Mouse (Mus musculus): ENCODE results near the gene Agap1. TPM values are rescaled to one million over a fixed set of nuclear protein-coding genes. Genes with fewer than 3 reads are reported as not detected.

The Agap1 gene
- polyA plus RNA-seq, 1 experiment from 2014 or later: 1.6 TPM

- DNase-seq (ENCODE audit: low spot score): no peak
These were observed 120.6 kb downstream of the Agap1 start for GRCm38 (mm10) chr1:89574941-89575890.

DNA sequence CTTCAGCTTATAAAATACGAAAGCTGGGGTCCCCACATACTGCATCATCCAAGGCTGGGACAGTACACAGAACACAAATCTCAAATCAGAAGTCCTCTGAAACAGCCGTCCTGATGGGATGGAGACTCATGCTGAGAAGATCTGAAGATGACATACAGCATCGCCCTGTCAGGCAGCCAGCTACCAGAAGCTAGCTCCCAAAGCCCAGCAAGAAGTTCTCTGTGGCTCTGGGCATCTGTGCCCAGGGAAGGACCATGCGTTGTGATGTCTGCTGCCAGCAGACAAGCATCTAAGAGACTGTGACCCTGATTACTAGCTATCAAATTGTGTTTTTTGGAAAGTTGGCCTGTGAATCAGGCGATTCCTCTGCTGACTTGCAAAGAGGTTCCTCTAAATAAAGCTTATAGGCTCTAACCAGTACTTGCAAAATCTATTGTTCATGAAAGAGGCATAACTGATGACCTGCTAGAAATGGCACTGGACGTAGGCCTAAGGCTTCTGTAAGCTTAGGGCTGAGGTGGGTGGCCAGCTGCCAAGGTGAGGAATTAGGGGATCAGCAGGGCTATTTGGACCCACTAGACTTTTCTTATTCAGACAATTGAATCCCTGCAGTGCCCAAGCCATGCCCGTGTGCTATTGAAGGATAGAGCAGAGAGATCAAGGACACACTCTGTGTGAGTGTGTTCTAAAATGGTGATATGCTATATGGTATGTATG lies 121.7 kb downstream of the Agap1 start:
- no peak for DNase-seq (ENCODE audit: low spot score)

DNA sequence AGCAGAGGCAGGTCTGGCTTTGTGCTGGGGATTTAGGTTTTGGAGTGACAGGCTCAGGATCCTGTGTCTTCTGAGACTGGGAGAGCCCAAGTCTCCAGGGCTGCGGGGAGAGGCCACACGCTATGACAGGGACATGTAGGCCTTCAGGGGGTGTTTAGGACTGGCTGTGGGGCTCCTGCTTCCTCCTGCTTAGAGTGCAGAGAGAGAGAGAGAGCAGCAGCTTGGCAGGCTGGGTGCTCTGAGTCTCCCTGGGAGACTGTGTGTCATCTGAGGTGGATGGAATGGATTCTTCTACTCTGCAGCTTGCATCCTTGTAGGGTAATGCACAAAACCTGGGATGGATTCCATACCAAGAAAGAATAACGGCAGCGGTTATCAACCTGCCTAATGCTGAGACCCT lies 122.4 kb downstream of the Agap1 start:
- DNase-seq (ENCODE audit: low spot score): peak; percentile 42

GRCm38 (mm10) chr1:89580031-89580998 lies 125.7 kb downstream of the Agap1 start:
- DNase-seq (ENCODE audit: low spot score): peak; percentile 37

GRCm38 (mm10) chr1:89580999-89581765 lies 126.6 kb downstream of the Agap1 start:
- no peak for DNase-seq (ENCODE audit: low spot score)

GRCm38 (mm10) chr1:89581766-89582125 lies 127.1 kb downstream of the Agap1 start:
- no peak for DNase-seq (ENCODE audit: low spot score)

DNA sequence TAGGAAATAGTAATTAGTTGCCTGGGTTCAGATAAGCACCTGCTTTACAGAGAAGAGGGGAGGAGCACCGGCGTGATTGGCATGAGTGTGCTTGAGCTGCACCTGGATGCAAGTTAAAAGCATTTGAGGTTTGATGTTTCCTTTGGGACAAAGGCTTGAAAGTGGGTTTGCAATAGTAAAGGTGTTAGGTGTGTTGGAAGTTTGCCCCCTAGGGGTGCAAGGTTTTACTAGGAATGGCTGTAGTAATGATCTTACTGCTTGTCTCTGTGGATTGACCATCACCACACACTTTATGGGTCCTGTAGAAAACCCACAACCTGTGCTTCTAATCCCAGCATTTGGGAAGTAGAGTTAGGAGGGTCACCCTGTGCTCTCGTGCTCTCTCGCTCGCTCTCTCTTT lies 128.8 kb downstream of the Agap1 start:
- no peak for DNase-seq (ENCODE audit: low spot score)

- no peak for DNase-seq (ENCODE audit: low spot score)
These were observed 132.5 kb downstream of the Agap1 start for GRCm38 (mm10) chr1:89586991-89587683.

- DNase-seq (ENCODE audit: low spot score): no peak
These were observed 133.5 kb downstream of the Agap1 start for GRCm38 (mm10) chr1:89588154-89588553.

- DNase-seq (ENCODE audit: low spot score): no peak
These were observed 136.4 kb downstream of the Agap1 start for GRCm38 (mm10) chr1:89590994-89591393.

GRCm38 (mm10) chr1:89593219-89593618 lies 138.6 kb downstream of the Agap1 start:
- DNase-seq (ENCODE audit: low spot score): no peak

DNA sequence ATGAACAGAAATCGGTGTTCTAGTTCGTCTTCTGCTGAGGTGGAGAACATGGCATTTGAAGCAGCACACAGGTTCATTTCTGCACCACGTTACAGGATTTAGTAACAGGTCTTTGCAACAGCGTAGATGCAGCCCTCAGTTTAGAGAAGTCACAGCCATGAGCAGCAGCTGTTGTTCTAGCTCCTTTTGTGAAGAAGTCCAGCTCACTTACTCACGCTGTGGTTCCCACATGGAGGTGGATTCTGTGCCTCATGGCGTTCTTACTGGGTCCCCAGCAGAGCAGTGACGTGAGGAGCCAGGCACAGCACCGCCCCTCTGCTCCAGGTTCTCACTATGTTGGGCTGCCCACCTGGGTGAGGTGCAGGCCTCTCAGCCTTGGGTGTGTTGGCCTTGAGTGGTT lies 140.4 kb downstream of the Agap1 start:
- DNase-seq (ENCODE audit: low spot score): no peak

- no peak for DNase-seq (ENCODE audit: low spot score)
These were observed 140.8 kb downstream of the Agap1 start for GRCm38 (mm10) chr1:89595421-89595820.

DNA sequence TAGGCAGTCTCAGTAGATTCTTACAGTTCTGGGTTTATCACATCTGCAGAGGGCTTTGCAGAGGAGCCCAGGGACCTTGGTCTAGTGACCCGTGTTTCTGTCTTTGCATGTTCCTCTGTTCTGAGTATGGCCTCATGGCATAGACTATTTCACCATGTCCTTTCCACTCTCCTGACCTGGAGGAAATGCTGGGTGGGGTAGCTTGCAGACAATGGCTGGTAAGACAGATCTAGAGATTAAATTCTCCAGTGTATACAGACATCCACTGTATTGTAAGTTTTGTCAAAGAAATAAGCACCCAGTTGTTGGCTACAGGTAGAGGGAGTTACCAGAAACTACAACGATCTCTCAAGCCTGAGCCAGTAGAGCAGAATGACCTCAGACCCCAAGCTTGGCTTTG lies 141.6 kb downstream of the Agap1 start:
- DNase-seq (ENCODE audit: low spot score): no peak

GRCm38 (mm10) chr1:89598906-89599305 lies 144.3 kb downstream of the Agap1 start:
- no peak for DNase-seq (ENCODE audit: low spot score)

GRCm38 (mm10) chr1:89599983-89600741 lies 145.6 kb downstream of the Agap1 start:
- DNase-seq (ENCODE audit: low spot score): no peak

DNA sequence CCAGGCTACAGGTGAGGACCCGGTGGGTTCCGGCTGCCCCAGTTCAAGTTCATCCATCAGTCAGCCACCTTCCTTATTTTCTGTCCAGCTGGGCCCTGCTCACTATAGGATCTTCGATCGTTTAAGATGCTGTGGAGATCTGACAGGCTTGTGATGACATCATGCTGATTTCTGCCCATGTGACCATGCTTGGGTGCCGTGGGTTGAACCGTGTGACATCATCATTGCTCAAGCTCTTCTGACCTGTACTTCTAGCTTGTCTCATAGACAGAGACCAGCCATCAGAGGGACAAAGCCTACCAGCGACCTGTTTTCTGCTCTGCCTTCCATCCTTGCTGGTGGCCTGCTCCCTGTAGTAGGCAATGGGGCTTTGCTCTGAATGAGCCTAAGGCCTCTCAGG lies 146.7 kb downstream of the Agap1 start:
- DNase-seq (ENCODE audit: low spot score): no peak

DNA sequence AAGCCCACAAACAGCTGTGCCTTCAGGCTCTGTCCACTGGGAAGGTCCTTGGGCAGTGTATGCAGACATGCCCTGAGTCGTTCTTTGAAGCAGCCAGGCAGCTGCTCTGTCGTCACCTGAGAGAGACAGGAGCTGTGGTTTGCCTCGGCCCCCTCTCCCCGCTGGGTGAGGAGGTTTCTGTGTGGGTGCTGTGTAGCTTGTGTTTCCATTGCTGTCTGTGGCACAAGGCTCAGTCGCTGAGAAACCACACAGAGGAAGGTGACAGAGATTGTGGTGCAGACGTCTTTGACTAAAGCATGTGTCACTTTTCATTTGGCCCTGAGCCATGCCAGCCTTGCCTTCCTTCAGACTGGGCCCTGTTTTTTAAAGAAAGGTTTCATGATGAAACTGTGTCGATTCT lies 148.3 kb downstream of the Agap1 start:
- peak; percentile 47 for DNase-seq (ENCODE audit: low spot score)

GRCm38 (mm10) chr1:89606612-89607011 lies 152.0 kb downstream of the Agap1 start:
- peak; percentile 38 for DNase-seq (ENCODE audit: low spot score)
